Mouse (Mus musculus): Measurements from ENCODE around the gene Npas4.
"Not testable (repeated sequence)": the region's sequence is repeated elsewhere in the genome, so short reads cannot be mapped to it uniquely, and the experiment has no call there.

Gene Npas4

DNA sequence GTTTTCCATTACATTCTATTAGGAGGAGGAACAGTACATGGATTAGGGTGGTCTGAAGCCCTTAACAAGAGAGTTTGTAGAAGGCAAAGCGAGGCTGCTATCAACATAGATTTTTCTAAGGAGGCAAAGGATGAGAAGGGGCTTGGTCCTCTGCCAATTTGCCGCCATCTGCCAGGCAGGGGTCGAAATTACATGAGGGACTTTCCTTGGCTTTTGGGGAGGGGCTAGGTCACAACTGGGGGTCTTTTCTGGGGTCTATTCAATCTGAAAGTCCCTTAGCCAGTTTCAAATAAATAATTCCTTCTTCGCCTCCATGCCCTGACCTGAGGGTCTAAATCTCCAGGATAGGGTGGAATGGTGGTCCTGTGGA, at the start of gene Npas4:
TSS of gene Npas4 (minus strand) at position 61 of the 370 bp plus-strand sequence.
- in situ Hi-C loops (cut with MboI, MseI) = no loop called here

DNA sequence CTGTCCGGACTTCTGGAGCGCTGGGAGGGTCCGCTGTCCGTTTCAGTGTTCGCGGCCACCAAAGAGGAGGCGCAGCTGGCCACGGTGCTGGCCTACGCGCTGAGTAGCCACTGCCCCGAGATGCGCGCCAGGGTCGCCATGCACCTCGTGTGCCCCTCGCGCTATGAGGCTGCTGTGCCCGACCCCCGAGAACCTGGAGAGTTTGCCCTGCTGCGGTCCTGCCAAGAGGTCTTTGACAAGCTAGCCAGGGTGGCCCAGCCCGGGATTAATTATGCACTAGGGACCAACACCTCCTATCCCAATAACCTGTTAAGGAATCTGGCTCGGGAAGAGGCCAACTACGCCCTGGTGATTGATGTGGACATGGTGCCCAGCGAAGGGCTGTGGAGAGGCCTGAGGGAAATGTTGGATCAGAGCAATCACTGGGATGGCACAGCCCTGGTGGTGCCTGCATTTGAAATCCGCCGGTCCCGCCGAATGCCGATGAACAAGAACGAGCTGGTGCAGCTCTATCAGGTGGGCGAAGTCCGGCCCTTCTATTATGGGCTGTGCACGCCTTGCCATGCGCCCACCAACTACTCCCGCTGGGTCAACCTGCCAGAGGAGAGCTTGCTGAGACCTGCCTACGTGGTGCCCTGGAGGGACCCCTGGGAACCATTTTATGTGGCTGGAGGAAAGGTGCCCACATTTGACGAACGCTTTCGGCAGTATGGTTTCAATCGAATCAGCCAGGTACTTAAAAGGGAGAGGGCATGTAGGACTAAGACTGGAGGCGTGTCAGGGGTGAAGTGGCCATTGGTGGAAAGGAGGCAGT, 49.4 kb upstream of the Npas4 start:
- in situ Hi-C loops (cut with MboI, MseI) = loop anchor here (10.0 kb wide), 1 partner anchor 55 kb away; the partner anchor contains the start of gene Cnih2

DNA sequence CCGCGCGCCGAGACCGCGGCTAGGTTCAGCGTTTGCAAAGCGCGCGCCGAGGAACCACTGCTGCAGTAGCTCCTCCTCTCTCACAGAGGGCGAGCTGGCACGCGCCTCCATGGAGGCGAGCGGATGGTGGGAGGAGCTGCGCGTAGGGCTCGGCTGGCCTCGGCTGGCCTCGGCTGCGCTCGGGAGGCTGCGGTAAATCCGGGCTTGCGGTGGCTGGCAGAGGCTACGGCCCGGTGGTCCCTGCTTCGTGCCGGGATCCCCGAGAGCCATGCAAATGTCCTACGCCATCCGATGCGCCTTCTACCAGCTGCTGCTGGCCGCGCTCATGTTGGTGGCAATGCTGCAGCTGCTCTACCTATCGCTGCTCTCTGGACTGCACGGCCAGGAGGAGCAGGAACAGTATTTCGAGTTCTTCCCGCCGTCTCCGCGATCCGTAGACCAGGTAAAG, 48.6 kb upstream of the Npas4 start, which contains the start of the genes B4gat1 and AC124502.3:
TSS of gene B4gat1 (plus strand) at position 118 of the 448 bp plus-strand sequence.
TSS of gene AC124502.3 (plus strand) at position 183 of the 448 bp plus-strand sequence.
- in situ Hi-C loops (cut with MboI, MseI) = no loop called here

DNA sequence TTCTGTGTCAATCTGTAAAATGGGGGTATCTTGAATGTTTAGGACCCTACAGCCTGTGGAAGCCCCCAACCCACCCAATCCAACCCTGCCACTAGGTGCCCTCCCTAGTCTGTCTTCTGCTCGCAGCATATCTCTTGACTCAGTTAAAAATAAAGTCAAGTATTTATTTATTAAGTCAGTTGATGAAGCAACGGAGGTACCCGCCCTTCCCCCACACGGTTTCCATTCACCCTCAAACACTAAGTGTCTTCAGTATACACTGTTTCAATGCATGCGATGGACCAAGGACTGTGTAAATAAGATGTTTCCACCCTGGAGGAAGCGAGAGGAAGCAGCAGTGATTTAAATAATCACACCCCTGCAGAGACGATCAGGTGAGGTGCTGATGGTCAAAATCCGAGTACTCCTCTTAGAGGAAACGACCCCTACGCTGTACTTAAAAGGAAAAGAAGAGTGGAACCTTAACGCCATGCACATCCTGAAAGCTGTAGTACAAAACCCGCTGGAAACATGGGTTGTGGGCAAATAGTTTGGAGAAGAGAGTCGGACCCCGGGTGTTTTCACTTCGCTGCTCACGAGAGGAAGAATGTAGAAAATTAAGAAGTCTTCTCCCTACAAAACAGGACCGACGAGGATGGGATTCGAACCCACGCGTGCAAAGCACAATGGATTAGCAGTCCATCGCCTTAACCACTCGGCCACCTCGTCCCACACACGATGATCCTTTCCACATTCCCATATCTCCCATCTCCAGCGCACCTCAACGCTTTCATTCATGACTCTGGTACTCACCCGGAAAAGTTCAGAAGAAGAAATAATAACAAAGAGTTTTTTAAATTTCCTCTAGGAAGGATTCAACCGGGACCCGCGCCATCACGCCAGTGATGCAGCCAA, 47.8 kb upstream of the Npas4 start:
- in situ Hi-C loops (cut with MboI, MseI) = no loop called here

GRCm38 (mm10) chr19:5036577-5036976, 46.5 kb upstream of the Npas4 start:
- in situ Hi-C loops (cut with MboI, MseI) = no loop called here

GRCm38 (mm10) chr19:5032686-5033085, 42.6 kb upstream of the Npas4 start:
- in situ Hi-C loops (cut with MboI, MseI) = no loop called here

DNA sequence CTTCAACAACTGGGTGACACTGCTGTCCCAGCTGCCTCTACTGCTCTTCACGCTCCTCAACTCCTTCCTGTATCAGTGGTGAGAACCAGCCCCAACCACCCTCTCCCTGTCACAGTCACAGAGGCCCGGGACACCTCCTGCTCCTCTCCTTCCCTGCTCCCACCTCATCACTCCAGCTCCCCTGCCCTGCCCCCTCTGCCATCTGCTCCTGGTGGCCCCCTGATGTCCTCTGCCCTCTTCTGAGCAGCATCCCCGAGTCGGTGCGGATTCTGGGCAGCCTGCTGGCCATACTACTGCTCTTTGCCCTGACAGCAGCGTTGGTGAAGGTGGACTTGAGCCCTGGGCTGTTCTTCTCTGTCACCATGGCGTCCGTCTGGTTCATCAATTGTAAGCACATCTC, 36.0 kb upstream of the Npas4 start:
- in situ Hi-C loops (cut with MboI, MseI) = loop anchor here (5.0 kb wide), 1 partner anchor 51 kb away; no protein-coding TSS in a partner anchor

DNA sequence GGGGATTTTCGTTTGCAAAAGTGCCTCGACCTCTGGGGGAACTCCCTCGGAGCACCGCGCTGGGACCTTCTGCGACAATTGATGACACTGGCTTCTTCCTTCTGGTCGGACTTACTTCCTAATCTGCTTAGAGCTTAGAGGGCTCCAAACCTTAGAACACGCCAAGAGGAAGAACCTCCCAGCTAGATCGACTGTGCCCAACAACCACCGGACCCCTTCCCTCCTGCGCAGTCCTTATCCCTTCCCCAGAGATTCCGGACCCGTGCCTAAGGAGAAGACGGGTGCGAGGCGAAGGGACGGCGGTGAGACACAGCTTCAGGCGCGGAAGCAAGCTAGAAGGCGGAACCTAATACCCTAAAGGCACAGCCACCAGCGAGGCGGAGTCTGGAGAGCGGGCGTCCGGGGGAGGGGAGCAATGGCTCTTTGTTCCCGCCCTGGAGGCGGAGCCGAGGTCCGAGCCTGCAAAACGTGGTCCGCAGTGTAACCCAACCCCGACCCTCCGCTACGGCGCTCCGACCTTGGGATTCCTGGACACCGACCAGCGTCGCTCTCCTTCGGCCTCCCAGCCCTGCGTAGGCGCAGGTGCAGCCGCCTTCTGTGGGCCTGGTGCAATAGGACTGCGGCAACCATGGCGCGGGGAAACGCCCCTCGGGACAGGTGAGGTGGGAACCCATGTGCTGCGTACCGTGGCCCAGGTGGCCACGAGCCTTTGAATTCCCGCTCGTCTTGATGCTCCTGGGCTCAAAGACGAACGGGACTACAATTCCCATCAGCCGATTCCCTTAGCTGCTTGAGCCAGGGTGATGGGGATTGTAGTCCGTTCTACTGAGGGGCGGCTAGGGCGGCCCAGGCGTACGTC, 33.7 kb upstream of the Npas4 start, which contains the start of gene Slc29a2:
TSS of gene Slc29a2 (plus strand) at position 240 of the 859 bp plus-strand sequence.
- in situ Hi-C loops (cut with MboI, MseI) = no loop called here

- in situ Hi-C loops (cut with MboI, MseI) = no loop called here
Measured at GRCm38 (mm10) chr19:5021416-5021815, 31.3 kb upstream of the Npas4 start.

DNA sequence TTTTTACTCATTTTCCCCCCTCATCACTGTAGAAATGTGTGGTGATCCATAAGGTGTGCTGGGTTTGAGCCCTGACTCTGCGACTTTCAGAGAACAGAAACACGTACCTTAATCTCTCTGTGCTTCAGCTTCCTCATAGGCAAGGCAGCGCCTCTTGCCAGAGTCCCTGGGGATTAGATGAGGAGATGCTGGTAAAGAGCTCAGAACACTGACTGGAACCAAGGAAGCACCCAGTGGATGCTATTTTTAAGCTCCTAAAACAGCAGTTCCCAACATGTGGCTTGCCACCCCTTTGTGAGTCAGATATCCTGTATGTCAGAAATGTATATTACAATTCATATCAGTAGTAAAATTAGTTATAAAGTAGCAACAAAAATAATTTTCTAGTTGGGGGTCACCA, 28.1 kb upstream of the Npas4 start:
- in situ Hi-C loops (cut with MboI, MseI) = no loop called here

- in situ Hi-C loops (cut with MboI, MseI) = no loop called here
Measured at GRCm38 (mm10) chr19:5017611-5018010, 27.5 kb upstream of the Npas4 start.

- in situ Hi-C loops (cut with MboI, MseI) = no loop called here
Measured at GRCm38 (mm10) chr19:5016782-5017181, 26.7 kb upstream of the Npas4 start.

DNA sequence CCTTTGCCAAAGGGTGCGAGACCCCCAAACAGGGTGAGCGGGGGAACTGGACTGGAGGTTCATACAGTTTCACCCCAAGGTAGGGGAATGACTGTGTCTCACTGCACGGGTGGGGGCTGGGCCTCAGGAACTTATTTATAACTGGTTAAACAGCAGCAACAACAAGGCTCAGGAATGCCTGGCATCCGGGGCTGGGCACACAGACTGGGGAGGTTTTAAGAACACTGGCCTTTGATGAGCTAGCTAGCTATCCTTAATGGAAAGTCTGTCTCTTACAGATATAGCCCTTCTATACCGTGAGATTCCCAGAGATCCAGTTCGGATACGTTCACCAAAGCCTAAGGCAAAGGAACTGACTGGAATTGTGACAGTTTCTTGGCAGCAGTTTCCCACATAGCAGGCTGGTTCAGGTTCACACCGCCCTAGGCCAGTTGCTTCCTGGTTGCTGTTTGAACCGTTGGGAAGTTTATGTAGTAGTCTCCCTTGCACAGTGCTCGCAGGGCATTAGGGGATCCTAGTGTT, 26.2 kb upstream of the Npas4 start:
- in situ Hi-C loops (cut with MboI, MseI) = no loop called here

DNA sequence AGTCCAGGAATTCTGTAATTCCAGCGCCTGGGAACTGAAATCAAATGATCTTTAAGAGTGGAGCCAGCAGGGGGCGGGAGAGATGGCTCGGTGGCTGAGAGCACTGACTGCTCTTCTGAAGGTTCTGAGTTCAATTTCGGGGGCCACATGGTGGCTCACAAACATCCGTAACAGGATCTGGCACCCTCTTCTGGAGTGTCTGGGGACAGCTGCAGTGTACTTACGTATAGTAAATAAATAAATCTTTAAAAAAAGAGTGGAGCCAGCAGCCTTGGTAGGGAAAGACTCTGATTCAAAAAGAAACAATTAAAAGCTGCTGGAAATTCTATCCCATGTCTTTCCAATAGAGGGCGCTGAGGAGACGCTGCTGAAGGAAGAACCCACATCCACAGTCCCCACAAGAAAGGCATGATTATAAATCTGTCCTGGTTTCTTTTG, 24.9 kb upstream of the Npas4 start:
- in situ Hi-C loops (cut with MboI, MseI) = no loop called here

- in situ Hi-C loops (cut with MboI, MseI) = no loop called here
Measured at GRCm38 (mm10) chr19:5013138-5013537, 23.0 kb upstream of the Npas4 start.

GRCm38 (mm10) chr19:5004925-5005324, 14.8 kb upstream of the Npas4 start:
- in situ Hi-C loops (cut with MboI, MseI) = no loop called here

GRCm38 (mm10) chr19:5003644-5004043, 13.5 kb upstream of the Npas4 start:
- in situ Hi-C loops (cut with MboI, MseI) = not testable (repeated sequence)

DNA sequence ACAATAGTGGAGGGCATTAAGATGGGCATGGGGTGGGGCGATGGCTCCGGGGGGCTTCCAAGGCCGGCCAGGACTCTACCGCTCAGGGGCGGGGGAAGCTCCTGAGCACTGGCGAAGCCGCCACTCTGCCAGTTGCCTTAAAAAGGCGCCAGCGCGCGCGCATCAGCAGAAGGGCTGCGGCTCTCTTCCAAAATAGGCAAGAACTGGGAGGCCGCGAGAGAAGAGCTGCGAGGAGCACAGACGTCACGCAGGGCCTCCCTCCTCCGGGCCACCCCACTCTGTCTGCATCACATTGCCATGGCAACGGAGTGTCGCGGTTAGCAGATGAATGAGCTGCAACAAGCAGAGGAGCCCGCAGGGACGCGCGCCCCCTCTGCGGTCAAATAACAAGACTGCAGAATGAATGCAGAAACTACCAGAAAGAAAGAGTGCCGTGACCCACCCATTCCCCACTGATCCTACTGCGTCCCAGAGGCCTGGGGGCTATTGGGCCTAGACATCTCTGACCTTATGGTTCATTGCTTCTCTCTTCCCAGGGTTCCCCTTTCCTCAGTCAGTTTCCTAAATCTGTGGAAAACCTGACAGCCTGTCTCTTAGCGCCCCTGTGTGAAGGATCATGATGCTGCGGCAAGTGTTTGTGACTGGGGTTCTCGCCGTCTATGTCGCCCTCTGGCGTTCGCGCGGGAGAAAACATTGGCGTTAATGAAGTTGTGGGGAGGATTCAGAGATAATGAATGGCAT, 11.7 kb upstream of the Npas4 start:
- in situ Hi-C loops (cut with MboI, MseI) = no loop called here

DNA sequence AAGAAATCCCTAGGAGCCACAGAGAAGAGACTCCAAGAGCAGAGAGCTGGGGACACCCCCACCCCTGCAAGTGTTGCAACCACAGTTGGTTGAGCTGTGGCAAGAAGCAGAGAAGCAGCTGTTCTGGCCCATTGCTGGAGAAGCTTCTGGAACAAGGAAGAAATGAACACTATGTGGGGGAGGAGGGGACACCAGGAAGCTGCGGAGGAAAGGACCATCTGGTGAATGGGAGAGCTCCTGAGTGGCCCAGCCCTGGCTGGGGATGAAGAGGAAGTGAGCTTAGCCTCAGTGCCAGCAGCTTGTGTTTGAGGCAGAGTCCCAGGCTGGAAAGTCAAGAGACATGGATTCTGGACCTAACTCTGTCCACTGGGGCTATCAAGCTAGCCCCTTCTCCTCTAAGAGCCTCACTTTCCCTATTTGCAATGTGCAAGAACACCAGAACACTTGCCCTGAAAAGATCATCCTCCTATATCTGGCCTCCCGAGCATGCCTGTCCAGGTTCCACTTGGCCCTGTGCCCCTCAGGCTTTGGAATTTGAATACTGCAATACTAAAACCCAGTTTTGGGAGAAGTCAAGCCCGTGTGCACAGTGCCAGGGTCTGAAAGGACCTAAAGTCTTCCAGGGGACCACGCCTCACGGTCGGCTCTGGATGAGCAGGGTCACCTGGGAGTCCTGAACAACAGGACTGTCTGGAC, 9.5 kb upstream of the Npas4 start:
- in situ Hi-C loops (cut with MboI, MseI) = no loop called here

GRCm38 (mm10) chr19:4994043-4994442, 3.9 kb upstream of the Npas4 start:
- in situ Hi-C loops (cut with MboI, MseI) = no loop called here

Data from regulatory T cell (primary cell).